Comparison of ENCODE assay signal across 14 mouse cellular contexts in the genomic region with DNA sequence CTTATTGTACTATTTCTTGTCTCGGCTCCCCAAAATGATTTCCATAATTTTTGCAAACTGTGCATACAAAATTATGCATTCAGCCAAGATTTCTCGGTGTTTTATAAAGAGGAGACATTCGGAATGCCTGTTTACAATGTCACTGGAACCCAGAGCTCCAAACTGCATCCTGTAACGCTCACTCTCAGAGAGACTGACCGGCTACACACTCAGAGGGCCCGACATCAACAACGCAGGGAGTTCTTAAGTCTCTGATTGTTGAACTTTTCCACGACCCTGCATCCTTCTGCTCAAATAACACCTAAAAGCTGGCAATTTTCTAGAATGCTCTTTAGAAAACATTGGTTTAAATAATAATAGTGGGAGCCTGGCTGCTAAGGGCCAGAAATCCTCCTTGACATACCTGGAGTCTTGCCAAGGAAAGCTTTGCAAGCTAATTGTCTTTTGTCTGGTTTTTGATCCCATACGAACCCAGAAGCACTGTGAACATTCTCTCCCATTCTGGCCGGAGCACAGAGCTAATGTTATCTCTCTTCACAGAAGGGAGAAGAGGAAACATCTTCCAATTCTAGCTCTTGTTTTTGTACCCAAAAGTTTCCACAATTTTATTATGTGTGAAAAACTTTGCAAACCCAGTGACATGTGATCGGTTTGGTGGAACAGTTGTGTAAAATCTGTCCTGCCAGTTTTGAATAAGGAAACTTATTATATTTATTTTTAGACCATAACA. TPM values are rescaled to one million over a fixed set of nuclear protein-coding genes. Genes with fewer than 3 reads are reported as not detected.
DNase-seq lines count a peak whose midpoint lies in the region; ATAC-seq and TF ChIP-seq lines count a peak whose summit lies in the region.
"Had no signal": no experiment of that assay in that cellular context is flagged by ENCODE, and none has a peak within 500 bp of the region (broad histone marks: within the 10 kb centered on the region; RNA-seq: fewer than 3 reads in every experiment).

No protein-coding gene starts in this region.

- peaks cover 10% of the 10 kb centered on the region for H3K4me1 ChIP-seq in forebrain, embryonic 16.5 days (replicated peaks; ENCODE audit: control insufficient read depth, insufficient read depth, low read length)
- no peaks in the 10 kb centered on the region for H3K4me1 ChIP-seq in forebrain, embryonic 11.5 days (replicated peaks; ENCODE audit: control insufficient read depth, insufficient read depth, low read length)
- peaks cover 9% of the 10 kb centered on the region for H3K4me1 ChIP-seq in kidney, embryonic 15.5 days
- peaks cover 4% of the 10 kb centered on the region; the same call in 1 of the 2 replicates for H3K4me1 ChIP-seq in kidney, embryonic 16.5 days (ENCODE audit: insufficient read depth, low read length)
- peaks cover 10% of the 10 kb centered on the region; the same call in 1 of the 2 replicates for H3K4me1 ChIP-seq in embryonic facial prominence, embryonic 14.5 days (ENCODE audit: control insufficient read depth, insufficient read depth, low read length)
- H3K4me1 ChIP-seq in thymus, adult 2 months (replicated peaks; ENCODE audit: control insufficient read depth, insufficient read depth, low read length): no peaks in the 10 kb centered on the region

- no peak overlapping the region for H3K4me2 ChIP-seq in forebrain, embryonic 16.5 days (ENCODE audit: low read length)
- no peak overlapping the region for H3K4me2 ChIP-seq in forebrain, embryonic 11.5 days (ENCODE audit: low read depth, low read length, severe bottlenecking)
- H3K4me2 ChIP-seq in kidney, embryonic 15.5 days: no peak overlapping the region
- H3K4me2 ChIP-seq in kidney, embryonic 16.5 days (replicated peaks; ENCODE audit: low read depth, low read length): no peak overlapping the region
- H3K4me2 ChIP-seq in embryonic facial prominence, embryonic 14.5 days (ENCODE audit: low read depth, low read length): no peak overlapping the region
- H3K4me2 ChIP-seq: embryonic facial prominence, embryonic 12.5 days had no signal

- H3K27me3 ChIP-seq in forebrain, embryonic 16.5 days (replicated peaks; ENCODE audit: control insufficient read depth, insufficient read depth, low read length): no peaks in the 10 kb centered on the region
- no peaks in the 10 kb centered on the region for H3K27me3 ChIP-seq in forebrain, embryonic 11.5 days (ENCODE audit: control insufficient read depth, insufficient read depth, low read length)
- no peaks in the 10 kb centered on the region for H3K27me3 ChIP-seq in kidney, embryonic 15.5 days
- no peaks in the 10 kb centered on the region for H3K27me3 ChIP-seq in kidney, embryonic 16.5 days (ENCODE audit: insufficient read depth, low read length)
- H3K27me3 ChIP-seq in embryonic facial prominence, embryonic 14.5 days (replicated peaks; ENCODE audit: control insufficient read depth, insufficient read depth, low read length): no peaks in the 10 kb centered on the region
- no peaks in the 10 kb centered on the region for H3K27me3 ChIP-seq in thymus, adult 2 months (ENCODE audit: control insufficient read depth, insufficient read depth, low read length)
- H3K27me3 ChIP-seq: embryonic facial prominence, embryonic 12.5 days had no signal

- WGBS in forebrain, embryonic 16.5 days: 24% methylated on average over 11 of the region's 11 CpGs
- WGBS in forebrain, embryonic 11.5 days: 63% methylated on average over 11 of the region's 11 CpGs
- 46% methylated on average over 11 of the region's 11 CpGs for WGBS in kidney, embryonic 15.5 days
- 42% methylated on average over 11 of the region's 11 CpGs for WGBS in kidney, embryonic 16.5 days
- WGBS in embryonic facial prominence, embryonic 14.5 days: 34% methylated on average over 11 of the region's 11 CpGs
- WGBS in thymus, adult 2 months: 53% methylated on average over 11 of the region's 11 CpGs

- H3K4me3 ChIP-seq in forebrain, embryonic 16.5 days (replicated peaks; ENCODE audit: low read length): no peak overlapping the region
- no peak overlapping the region for H3K4me3 ChIP-seq in forebrain, embryonic 11.5 days (ENCODE audit: low read depth, low read length)
- no peak overlapping the region for H3K4me3 ChIP-seq in kidney, embryonic 15.5 days (replicated peaks)
- no peak overlapping the region for H3K4me3 ChIP-seq in kidney, embryonic 16.5 days (ENCODE audit: low read length)
- H3K4me3 ChIP-seq in embryonic facial prominence, embryonic 14.5 days (ENCODE audit: low read depth, low read length): no peak overlapping the region
- no peak overlapping the region for H3K4me3 ChIP-seq in thymus, adult 2 months (ENCODE audit: control insufficient read depth, insufficient read depth, low read length)
- H3K4me3 ChIP-seq: embryonic facial prominence, embryonic 12.5 days had no signal

- no peak overlapping the region for H3K9ac ChIP-seq in forebrain, embryonic 16.5 days (replicated peaks; ENCODE audit: low read depth, low read length)
- H3K9ac ChIP-seq in forebrain, embryonic 11.5 days (ENCODE audit: low read length): no peak overlapping the region
- H3K9ac ChIP-seq in kidney, embryonic 15.5 days: no peak overlapping the region
- H3K9ac ChIP-seq in kidney, embryonic 16.5 days (replicated peaks; ENCODE audit: low read length): no peak overlapping the region
- no peak overlapping the region for H3K9ac ChIP-seq in embryonic facial prominence, embryonic 14.5 days (ENCODE audit: low read depth, low read length)
- H3K9ac ChIP-seq: embryonic facial prominence, embryonic 12.5 days had no signal

- DNase-seq in forebrain, embryonic 11.5 days (ENCODE audit: low spot score): no peak
- peak; percentile 78 for DNase-seq in embryonic facial prominence, embryonic 14.5 days (ENCODE audit: low spot score)
- peak; percentile 42 for DNase-seq in lung, postnatal 10 days
- no peak for DNase-seq in thymus, adult 2 months
- DNase-seq: adrenal gland, adult 8-10 months; cerebellum, adult 2 months; liver; spleen, adult 18-20 months had no signal

- H3K27ac ChIP-seq in forebrain, embryonic 16.5 days (ENCODE audit: low read length): peak overlapping the region; percentile 34
- no peak overlapping the region for H3K27ac ChIP-seq in forebrain, embryonic 11.5 days (ENCODE audit: low read depth, low read length)
- H3K27ac ChIP-seq in kidney, embryonic 15.5 days: peak overlapping the region; percentile 49
- no peak overlapping the region for H3K27ac ChIP-seq in kidney, embryonic 16.5 days (ENCODE audit: low read length)
- H3K27ac ChIP-seq in embryonic facial prominence, embryonic 14.5 days (replicated peaks; ENCODE audit: low read depth, low read length): no peak overlapping the region
- H3K27ac ChIP-seq in thymus, adult 2 months (ENCODE audit: control insufficient read depth, insufficient read depth, low read length): no peak overlapping the region
- H3K27ac ChIP-seq: embryonic facial prominence, embryonic 12.5 days had no signal

- no peak for TF ChIP-seq POLR2A in thymus, adult 2 months (IDR thresholded peaks at IDR 0.05; ENCODE audit: control insufficient read depth, extremely low read depth, insufficient read depth, low read length, poor library complexity)

- no peak for ATAC-seq in forebrain, embryonic 16.5 days
- no peak for ATAC-seq in forebrain, embryonic 11.5 days (replicated peaks; ENCODE audit: low FRiP score)
- no peak for ATAC-seq in kidney, embryonic 15.5 days (replicated peaks; ENCODE audit: low FRiP score)
- ATAC-seq in kidney, embryonic 16.5 days (ENCODE audit: low FRiP score, low TSS enrichment): no peak; the same call in 1 of the 2 replicates
- no peak for ATAC-seq in embryonic facial prominence, embryonic 14.5 days (ENCODE audit: low read depth)
- ATAC-seq in erythroid progenitor cell, adult 5-6 weeks (replicated peaks; ENCODE audit: low FRiP score, poor library complexity, severe bottlenecking): no peak

- TF ChIP-seq CTCF in thymus, adult 2 months (IDR thresholded peaks at IDR 0.05; ENCODE audit: borderline replicate concordance, control insufficient read depth, extremely low read depth, insufficient read depth, low read length, poor library complexity): no peak

- no peaks in the 10 kb centered on the region for H3K36me3 ChIP-seq in forebrain, embryonic 16.5 days (ENCODE audit: control insufficient read depth, insufficient read depth)
- H3K36me3 ChIP-seq in forebrain, embryonic 11.5 days (ENCODE audit: control insufficient read depth, insufficient read depth, low read length): no peaks in the 10 kb centered on the region
- no peaks in the 10 kb centered on the region for H3K36me3 ChIP-seq in kidney, embryonic 15.5 days
- no peaks in the 10 kb centered on the region for H3K36me3 ChIP-seq in kidney, embryonic 16.5 days (ENCODE audit: insufficient read depth, low read length)
- no peaks in the 10 kb centered on the region for H3K36me3 ChIP-seq in embryonic facial prominence, embryonic 14.5 days (ENCODE audit: control insufficient read depth, insufficient read depth, low read length)
- H3K36me3 ChIP-seq in thymus, adult 2 months (ENCODE audit: control insufficient read depth, insufficient read depth, low read length): no peaks in the 10 kb centered on the region
- H3K36me3 ChIP-seq: embryonic facial prominence, embryonic 12.5 days had no signal

- no peaks in the 10 kb centered on the region for H3K9me3 ChIP-seq in forebrain, embryonic 16.5 days (ENCODE audit: control insufficient read depth, low read length)
- H3K9me3 ChIP-seq in forebrain, embryonic 11.5 days (ENCODE audit: control insufficient read depth, low read length): no peaks in the 10 kb centered on the region
- no peaks in the 10 kb centered on the region for H3K9me3 ChIP-seq in kidney, embryonic 15.5 days (replicated peaks)
- no peaks in the 10 kb centered on the region for H3K9me3 ChIP-seq in kidney, embryonic 16.5 days (ENCODE audit: low read length)
- H3K9me3 ChIP-seq in embryonic facial prominence, embryonic 14.5 days (ENCODE audit: control insufficient read depth, low read length): no peaks in the 10 kb centered on the region
- H3K9me3 ChIP-seq: embryonic facial prominence, embryonic 12.5 days had no signal

RNA-seq across cellular contexts. Expression of a gene that starts 30.0 kb away (rescaled TPM):
- polyA plus RNA-seq in forebrain, embryonic 16.5 days (2015; fragmentation: Nextera tagmentation; extraction: Ambion mirVana): 3.9 and 5.5 TPM in 2 replicates
- 0.96 and 1.3 TPM in 2 replicates for polyA plus RNA-seq in forebrain, embryonic 11.5 days (2014; fragmentation: Nextera tagmentation; extraction: Ambion mirVana)
- polyA plus RNA-seq in kidney, embryonic 15.5 days (2015; fragmentation: Nextera tagmentation; extraction: Ambion mirVana): 2.2 and 2.5 TPM in 2 replicates
- polyA plus RNA-seq in kidney, embryonic 16.5 days (2015; fragmentation: Nextera tagmentation; extraction: Ambion mirVana): 3.1 and 3.2 TPM in 2 replicates
- polyA plus RNA-seq in embryonic facial prominence, embryonic 14.5 days (2014; fragmentation: Nextera tagmentation; extraction: Ambion mirVana): 1.5 and 1.7 TPM in 2 replicates
- not detected in 2 replicates for total RNA-seq in erythroid progenitor cell, adult 5-6 weeks (2015; ENCODE audit: low replicate concordance)
- total RNA-seq in erythroid progenitor cell, adult 5-6 weeks (2017; ENCODE audit: low replicate concordance): not detected in 2 replicates
- polyA plus RNA-seq in thymus, adult 2 months (2012; rRNA removed): 1.1 and 1.6 TPM in 2 replicates
- total RNA-seq: megakaryocyte-erythroid progenitor cell, adult 5-6 weeks had no signal

Comparison
In these comparisons a context has a peak if more than half of its experiments do, and no peak if none do; other contexts are left out.
1. H3K27ac ChIP-seq: peak in forebrain, embryonic 16.5 days (single experiment) and kidney, embryonic 15.5 days (single experiment); none in forebrain, embryonic 11.5 days (single experiment), kidney, embryonic 16.5 days (single experiment), embryonic facial prominence, embryonic 14.5 days (single experiment) and thymus, adult 2 months (single experiment).
2. DNase-seq: peak in embryonic facial prominence, embryonic 14.5 days (single experiment) and lung, postnatal 10 days (single experiment); none in forebrain, embryonic 11.5 days (single experiment) and thymus, adult 2 months (single experiment).